Mouse (Mus musculus) bone marrow macrophage, adult 2 months (primary cell): ENCODE data around the gene Gm43552. TPM values are rescaled to one million over a fixed set of nuclear protein-coding genes. Genes with fewer than 3 reads are reported as not detected.

Source experiments
- H3K27ac ChIP-seq: 2 replicates; pipeline ENCODE4 v1.5.1; 2012; ENCODE audit warnings: low read depth, low read length; ENCODE audit not compliant: insufficient read depth
- H3K4me1 ChIP-seq: 2 replicates; pipeline ENCODE4 v1.6.1; 2012; ENCODE audit warnings: low read length; ENCODE audit not compliant: control insufficient read depth, insufficient read depth
- H3K4me3 ChIP-seq: 2 replicates; pipeline ENCODE4 v1.5.1; 2012; ENCODE audit warnings: mild to moderate bottlenecking, low read length, moderate library complexity; ENCODE audit not compliant: insufficient read depth
- CTCF ChIP-seq: IDR thresholded peaks from 2 replicates; pipeline ENCODE4 v1.5.1; 2012; ENCODE audit warnings: low read depth, mild to moderate bottlenecking, low read length, moderate library complexity
- POLR2A ChIP-seq: IDR thresholded peaks from 2 replicates; pipeline ENCODE4 v1.6.1; 2012; ENCODE audit warnings: mild to moderate bottlenecking, low read depth, low read length, borderline replicate concordance
- polyA plus RNA-seq: library from polyadenylated mRNA; stranded (reverse); fragments of >200 nt; gene quantifications from 2 replicates; pipeline ENCODE4 v1.2.4, GENCODE M21; 2012; ENCODE audit not compliant: missing spikeins, insufficient read depth, insufficient read length

Gene Gm43552
- polyA plus RNA-seq, 1 experiment: not detected

DNA sequence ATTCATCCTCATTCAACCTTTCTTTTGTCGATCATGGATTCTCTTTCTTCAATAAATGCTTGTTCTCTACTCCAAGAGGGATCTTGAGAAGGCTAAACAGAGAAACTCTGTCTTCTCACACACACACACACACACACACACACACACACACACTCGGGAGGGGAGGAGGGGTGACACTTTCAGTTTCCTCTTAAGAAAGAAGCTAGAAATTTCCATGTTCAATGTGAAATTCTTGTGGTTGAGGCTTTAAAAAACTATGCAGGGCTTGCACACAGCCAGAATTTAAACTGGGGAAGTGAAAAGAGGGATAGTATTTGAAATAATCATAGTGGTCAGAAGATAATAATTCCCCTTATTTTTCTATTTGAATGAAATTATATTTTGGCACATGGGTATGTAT lies 16.8 kb downstream of the Gm43552 start:
- peaks cover 31% of the 10 kb centered on the region for H3K4me1 ChIP-seq
- peak overlapping the region; percentile 91 for H3K27ac ChIP-seq
- H3K4me3 ChIP-seq: peak overlapping the region; percentile 33
- TF ChIP-seq CTCF (no peak), POLR2A (no peak)

GRCm38 (mm10) chr5:65469766-65470165 lies 22.9 kb downstream of the Gm43552 start:
- Histone ChIP-seq H3K4me3 (no peak overlapping the region), H3K4me1 (peaks cover 4% of the 10 kb centered on the region), H3K27ac (no peak overlapping the region)
- TF ChIP-seq CTCF (no peak), POLR2A (no peak)

- no peaks in the 10 kb centered on the region for H3K4me1 ChIP-seq
- no peak overlapping the region for H3K27ac ChIP-seq
- H3K4me3 ChIP-seq: no peak overlapping the region
- TF ChIP-seq CTCF: no peak
- no peak for TF ChIP-seq POLR2A
These were observed 25.7 kb downstream of the Gm43552 start for GRCm38 (mm10) chr5:65466911-65467310.

DNA sequence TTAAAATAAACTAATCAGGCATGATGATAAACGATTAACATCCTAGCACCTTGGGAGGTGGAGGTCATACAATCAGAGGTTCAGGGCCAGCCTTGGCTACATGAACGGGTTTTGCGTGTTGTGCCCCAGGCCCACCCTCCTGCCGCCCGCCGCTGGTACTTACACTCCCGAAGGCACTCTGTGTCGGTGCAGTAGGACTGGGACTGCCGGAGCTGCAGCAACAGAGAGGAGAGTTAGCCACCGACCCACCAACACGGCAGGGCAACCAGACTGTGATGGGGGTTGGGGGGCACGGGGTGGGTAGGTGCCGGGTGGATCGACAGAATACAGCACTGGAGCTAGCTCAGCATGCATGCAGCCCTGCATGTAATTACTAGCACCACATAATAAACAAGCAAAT lies 32.3 kb downstream of the Gm43552 start:
- H3K4me3 ChIP-seq: no peak overlapping the region
- TF ChIP-seq POLR2A: no peak
- TF ChIP-seq CTCF: no peak
- no peak overlapping the region for H3K27ac ChIP-seq

DNA sequence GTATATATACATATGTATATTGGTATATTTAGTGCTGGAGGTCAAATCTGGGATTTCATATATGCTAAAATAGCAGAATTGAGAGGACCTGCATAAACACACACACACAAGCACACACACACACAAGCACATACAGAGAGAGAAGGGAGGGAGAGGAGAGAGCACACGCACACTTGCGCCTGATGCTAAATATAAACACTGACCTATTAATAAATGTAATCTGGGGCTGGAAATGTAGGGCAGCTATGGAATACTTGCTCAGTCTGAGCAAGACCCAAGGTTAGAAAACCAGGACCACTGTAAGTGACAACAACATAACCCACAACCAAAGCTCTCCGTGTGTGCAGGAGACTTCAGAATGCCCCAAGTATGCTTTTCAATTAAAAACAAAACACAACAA lies 33.2 kb downstream of the Gm43552 start:
- Histone ChIP-seq H3K27ac (no peak overlapping the region), H3K4me3 (no peak overlapping the region), H3K4me1 (peaks cover 40% of the 10 kb centered on the region)
- TF ChIP-seq POLR2A (no peak), CTCF (no peak)

More for the DNA sequence above, 32.3 kb downstream of the Gm43552 start:
- H3K4me1 ChIP-seq: peaks cover 35% of the 10 kb centered on the region

GRCm38 (mm10) chr5:65457846-65458245 lies 34.8 kb downstream of the Gm43552 start:
- Histone ChIP-seq H3K4me1 (peaks cover 40% of the 10 kb centered on the region), H3K4me3 (no peak overlapping the region), H3K27ac (peak overlapping the region; percentile 52)
- TF ChIP-seq POLR2A (no peak), CTCF (no peak)

GRCm38 (mm10) chr5:65457086-65457827 lies 35.4 kb downstream of the Gm43552 start:
- peak overlapping the region; percentile 52 for H3K27ac ChIP-seq

GRCm38 (mm10) chr5:65454771-65455170 lies 37.9 kb downstream of the Gm43552 start:
- Histone ChIP-seq H3K4me1 (peaks cover 40% of the 10 kb centered on the region), H3K27ac (no peak overlapping the region), H3K4me3 (no peak overlapping the region)
- TF ChIP-seq POLR2A (no peak), CTCF (no peak)

More at GRCm38 (mm10) chr5:65457086-65457827, 35.4 kb downstream of the Gm43552 start:
- Histone ChIP-seq H3K4me1 (peaks cover 40% of the 10 kb centered on the region), H3K4me3 (no peak overlapping the region)
- TF ChIP-seq POLR2A (no peak), CTCF (no peak)

DNA sequence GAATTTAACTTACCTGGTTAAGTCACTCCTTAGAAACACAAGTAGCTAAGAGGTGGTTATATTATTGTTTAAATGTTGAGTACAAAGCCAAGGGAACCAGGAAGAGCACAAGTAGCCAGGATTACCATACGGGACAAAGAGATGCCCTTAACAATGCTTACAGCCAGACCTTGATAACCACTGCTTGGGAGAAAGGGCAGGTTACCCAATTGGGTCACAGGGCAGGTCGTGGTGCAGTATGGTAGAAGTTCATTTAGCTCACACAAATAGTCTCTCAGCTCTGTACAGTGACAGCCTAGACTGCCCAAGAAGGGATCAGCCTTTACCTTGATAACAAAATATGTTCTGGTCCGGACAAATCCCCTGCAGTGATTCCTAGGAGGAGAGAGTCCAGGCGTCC lies 43.7 kb downstream of the Gm43552 start:
- peaks cover 7% of the 10 kb centered on the region for H3K4me1 ChIP-seq
- H3K4me3 ChIP-seq: no peak overlapping the region
- TF ChIP-seq POLR2A (no peak), CTCF (no peak)
- H3K27ac ChIP-seq: no peak overlapping the region

DNA sequence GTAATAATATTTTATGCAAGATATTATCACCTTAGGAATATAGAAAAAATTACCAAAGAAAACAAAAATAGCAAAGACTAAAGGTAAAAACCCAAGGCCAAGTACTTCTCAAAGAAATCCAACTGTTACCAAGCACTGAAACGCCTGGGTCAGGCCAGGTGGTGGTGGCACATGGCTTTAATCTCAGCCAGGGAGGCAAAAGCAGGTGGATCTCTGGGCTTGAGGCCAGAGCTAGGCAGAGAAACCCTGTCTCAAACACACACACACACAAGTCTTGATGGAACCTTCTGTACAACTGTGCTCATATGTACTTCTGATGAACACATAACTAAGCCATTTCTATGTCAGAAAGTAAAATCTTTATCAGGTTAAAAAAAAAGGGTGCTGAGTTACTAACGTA lies 44.8 kb downstream of the Gm43552 start:
- Histone ChIP-seq H3K4me3 (no peak overlapping the region), H3K4me1 (peaks cover 7% of the 10 kb centered on the region), H3K27ac (no peak overlapping the region)
- no peak for TF ChIP-seq CTCF
- no peak for TF ChIP-seq POLR2A
